Mouse (Mus musculus): ENCODE data around the gene B830017H08Rik.

The B830017H08Rik gene

DNA sequence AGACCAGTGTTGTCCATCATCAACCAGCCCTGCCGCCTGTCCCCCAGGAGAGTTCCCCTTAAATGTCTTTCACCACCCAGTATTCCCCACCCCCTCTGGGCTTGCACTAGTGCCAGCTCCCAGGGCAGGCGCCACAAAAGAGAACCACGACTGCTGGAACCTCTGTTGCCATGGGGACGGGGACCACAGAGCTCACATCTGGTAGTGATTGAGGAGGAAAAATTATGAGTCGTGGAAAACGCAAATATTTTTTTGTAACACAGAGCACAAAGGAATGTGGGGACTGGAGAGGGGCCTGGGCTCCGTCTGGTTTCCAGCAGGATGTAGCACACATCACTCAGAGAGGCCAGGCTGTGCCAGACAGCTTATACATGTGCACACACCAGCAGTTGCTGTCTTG, 23.2 kb upstream of the B830017H08Rik start:
- DNase-seq (ENCODE audit: low read depth, low spot score): no peak

GRCm38 (mm10) chr16:17812120-17812519, 20.8 kb upstream of the B830017H08Rik start:
- peak; percentile 66 for DNase-seq (ENCODE audit: low read depth, low spot score)

- no peak for DNase-seq (ENCODE audit: low read depth, low spot score)
These were observed 19.7 kb upstream of the B830017H08Rik start for GRCm38 (mm10) chr16:17813173-17813572.

GRCm38 (mm10) chr16:17815411-17816402, 17.2 kb upstream of the B830017H08Rik start:
- peak; percentile 87 for DNase-seq (ENCODE audit: low read depth, low spot score)

DNA sequence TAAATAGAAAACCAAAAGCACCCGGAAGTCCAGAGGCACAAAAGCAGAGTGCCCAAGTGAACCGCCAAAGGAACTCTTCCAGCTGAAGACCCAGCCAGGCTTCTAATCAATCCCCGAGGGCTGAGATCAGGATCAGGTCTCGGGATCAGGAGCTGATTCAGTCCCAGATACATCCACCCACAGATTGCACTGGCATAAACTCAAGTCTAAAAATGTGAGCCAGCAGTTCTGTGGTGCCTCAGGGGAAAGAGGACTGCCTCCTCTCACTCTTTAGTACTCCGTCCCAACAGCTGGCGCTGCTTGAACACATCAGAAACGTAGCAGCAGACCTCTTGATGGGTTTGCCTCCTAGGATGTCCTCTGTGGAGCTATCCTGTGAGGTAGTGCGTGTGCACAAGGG, 16.4 kb upstream of the B830017H08Rik start:
- peak; percentile 47 for DNase-seq (ENCODE audit: low read depth, low spot score)

- peak; percentile 91 for DNase-seq (ENCODE audit: low read depth, low spot score)
These were observed 6.4 kb upstream of the B830017H08Rik start for GRCm38 (mm10) chr16:17826500-17826899.

DNA sequence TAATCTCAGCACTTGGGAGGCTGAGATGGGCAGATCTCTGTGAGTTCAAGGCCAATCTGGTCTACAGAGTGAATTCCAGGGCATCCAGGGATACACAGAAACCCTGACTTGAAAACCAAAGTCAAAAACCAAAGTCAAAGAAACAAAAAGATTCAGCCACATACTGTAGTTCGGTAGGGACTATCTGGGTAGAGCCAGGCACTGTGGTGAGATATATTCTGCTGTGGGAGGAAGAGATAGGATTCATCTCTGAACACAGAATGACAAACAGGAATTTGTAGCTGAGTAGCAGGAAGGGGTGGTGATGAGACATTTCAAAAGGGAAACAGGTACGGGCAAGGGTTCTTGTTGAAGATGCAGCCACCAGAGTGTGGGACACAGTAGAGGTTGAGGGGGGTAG, 4.7 kb upstream of the B830017H08Rik start:
- no peak for DNase-seq (ENCODE audit: low read depth, low spot score)

GRCm38 (mm10) chr16:17828867-17829266, 4.1 kb upstream of the B830017H08Rik start:
- no peak for DNase-seq (ENCODE audit: low read depth, low spot score)

DNA sequence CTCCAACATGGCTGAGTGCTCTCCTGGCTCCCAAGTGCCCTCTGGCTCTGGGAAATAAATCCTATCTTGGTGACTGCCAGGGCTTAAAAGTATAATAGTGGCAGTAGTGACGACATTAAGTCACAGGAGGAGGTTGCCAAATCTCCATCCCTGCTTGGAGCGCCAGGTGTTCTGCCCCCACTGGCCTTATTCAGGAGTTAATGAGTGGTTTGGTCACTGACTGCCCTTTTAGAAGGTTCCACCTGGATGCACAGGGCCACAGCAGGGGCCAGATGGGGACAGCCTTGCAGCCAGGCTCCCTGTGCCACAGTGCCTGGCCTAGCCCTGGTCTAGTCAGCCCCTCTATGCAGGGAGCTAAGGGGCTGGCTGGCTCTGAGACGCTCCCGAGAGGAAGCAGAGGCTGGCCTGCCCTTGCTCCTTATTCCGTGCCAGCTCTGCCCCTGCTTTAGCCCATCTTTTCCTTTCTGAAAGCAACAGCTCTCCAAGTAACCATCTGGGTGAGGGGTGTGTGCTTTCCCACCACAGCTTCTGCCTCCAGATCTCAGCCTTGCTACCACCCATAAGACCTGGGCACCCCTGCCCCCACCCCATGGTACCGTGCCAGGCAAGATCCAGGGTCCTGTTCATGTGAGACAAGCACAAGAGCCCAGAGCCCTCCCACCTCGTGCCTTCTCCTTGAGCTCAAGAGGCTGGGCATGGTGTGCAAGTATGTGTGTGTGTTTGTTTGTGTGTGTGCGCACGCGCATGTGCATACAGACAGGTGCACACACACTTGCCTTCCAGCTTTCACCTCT, 2.3 kb upstream of the B830017H08Rik start:
- no peak for DNase-seq (ENCODE audit: low read depth, low spot score)

DNA sequence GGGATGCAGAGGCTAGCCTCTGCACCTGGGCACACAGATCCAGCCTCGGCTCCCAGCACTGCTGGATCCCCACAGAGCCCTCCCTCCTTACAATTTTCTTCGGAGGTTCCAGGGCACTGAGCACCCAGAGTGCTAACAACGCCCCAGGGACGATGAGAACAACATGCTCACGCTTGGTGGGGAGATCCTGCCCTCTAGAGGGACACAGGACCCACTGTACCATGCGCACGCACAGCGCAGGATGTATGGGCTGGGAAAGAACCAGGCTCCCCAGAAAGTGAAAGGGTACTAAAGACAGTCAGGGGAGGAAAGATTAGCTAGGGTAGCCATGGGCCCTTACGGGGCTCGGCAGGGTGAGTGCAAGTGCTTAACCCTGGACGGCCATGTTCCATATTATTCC, 1.1 kb upstream of the B830017H08Rik start:
- no peak for DNase-seq (ENCODE audit: low read depth, low spot score)

DNA sequence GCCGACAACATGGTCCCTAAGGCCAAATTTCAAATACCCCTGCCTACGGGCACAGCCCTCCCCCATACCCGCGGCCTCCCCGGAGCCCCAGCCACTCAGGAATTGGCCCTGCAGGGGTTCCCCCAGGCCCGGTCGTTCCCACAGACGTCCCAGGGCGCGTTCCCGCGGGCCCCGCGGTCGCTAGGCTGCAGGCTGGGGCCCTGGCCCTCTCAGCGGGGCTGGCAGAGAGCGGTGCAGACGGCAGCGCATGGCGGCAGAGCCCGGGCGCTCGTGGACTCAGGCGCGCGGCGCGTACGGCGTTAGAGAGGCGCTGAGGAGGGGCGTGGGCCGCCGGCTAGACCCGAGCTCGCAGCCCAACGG, 380 bp downstream of the B830017H08Rik start:
- DNase-seq (ENCODE audit: low read depth, low spot score): peak; percentile 67

DNA sequence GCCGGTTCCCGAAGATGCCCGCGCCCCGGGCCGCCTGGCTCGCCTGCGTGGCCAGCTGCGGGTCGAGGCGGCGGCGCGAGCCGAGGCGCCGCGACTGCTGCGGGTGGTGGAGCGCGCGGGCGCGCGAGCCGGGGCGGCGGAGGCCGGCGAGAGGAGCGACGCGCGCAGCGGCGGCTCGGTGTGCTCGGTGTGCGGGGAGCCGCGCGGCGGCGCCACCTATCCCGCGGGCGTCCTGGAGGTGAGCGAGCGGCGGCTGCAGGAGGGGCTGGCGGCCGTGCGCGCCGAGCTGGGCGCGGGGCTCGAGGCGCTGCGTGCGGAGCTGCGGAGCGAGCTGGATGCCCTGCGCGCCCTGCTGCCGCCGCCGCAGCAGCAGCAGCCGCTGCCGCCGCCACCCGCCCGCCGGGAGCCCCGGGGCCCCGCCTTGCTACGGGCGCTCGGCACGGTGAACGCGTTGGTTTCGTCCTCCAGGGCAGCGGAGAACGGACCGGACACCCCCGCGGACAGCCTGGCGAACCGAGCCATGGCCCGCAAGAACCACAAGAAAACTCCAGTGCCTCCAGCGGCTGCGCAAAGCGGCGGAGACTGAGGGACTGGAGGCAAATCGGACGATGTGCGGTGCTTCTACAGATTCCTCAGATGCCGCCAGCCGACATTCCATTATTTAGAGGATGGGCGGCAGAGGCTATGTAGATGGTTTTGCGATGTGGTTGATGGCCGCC, 919 bp downstream of the B830017H08Rik start:
- DNase-seq (ENCODE audit: low read depth, low spot score): peak; percentile 84

DNA sequence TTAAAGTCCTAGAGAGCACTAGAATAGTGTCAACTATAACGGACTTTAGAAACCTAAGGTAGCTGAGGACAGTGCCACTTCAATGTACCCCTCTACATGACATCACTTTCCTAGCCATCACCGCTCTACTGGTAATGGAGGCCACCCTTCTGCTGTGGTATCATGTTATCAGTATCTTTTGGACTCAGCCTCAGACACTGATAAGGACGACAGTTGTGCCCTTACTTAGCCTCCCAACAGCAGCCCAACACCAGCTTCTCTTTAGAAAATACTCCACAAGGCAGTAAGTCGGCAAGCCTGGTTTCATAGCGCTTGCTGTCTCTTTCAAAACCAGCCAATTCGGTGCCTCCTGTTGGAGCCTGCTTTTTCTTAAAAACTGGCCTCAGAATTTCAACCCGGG, 1.6 kb downstream of the B830017H08Rik start:
- DNase-seq (ENCODE audit: low read depth, low spot score): no peak

- no peak for DNase-seq (ENCODE audit: low read depth, low spot score)
These were observed 2.6 kb downstream of the B830017H08Rik start for GRCm38 (mm10) chr16:17835481-17835880.

DNA sequence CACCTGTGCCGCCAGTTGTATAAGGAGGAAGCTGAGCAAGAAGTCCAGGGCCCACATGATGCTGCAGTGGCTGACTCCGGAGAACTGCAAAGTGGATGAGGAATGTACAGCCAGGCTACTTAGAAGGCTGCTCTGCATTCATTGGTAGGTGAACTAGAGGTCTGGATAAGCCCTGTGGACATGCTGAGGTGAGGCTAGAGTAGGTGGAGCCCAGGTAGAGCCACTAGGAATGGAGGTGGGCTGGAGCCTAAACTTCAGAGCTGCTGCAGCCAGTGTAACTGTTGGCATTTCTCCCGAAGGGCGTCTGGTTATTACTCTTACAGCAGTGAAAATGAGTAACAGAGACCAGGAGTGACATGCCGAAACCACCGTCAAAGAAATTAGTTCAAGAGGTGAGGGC, 5.1 kb downstream of the B830017H08Rik start, which contains the start of gene Car15:
Car15 (minus strand) TSS at position 314 of the 400 bp plus-strand sequence.
- no peak for DNase-seq (ENCODE audit: low read depth, low spot score)

GRCm38 (mm10) chr16:17839976-17840375, 7.1 kb downstream of the B830017H08Rik start:
- DNase-seq (ENCODE audit: low read depth, low spot score): peak; percentile 81

DNA sequence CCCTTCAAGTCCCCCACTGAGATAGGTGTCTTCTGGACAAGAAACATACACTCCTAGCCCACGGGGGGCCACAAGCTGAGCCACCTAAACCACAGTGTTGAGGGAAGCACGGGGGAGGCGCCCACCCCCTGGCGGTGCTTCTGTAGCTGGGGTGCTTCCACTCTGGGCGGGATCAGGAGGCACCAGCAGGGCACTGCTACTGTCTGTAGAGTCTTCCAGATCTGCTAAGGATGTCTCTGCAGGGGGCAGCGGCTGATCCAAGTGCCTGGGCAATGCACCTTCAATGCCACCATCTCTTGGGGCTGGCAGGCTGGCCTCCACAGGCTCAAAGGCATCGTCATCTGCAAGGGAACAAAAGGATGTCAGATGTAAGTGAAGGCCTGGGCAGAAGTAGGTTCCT, 9.5 kb downstream of the B830017H08Rik start:
- DNase-seq (ENCODE audit: low read depth, low spot score): peak; percentile 37

- peak; percentile 66 for DNase-seq (ENCODE audit: low read depth, low spot score)
These were observed 10.9 kb downstream of the B830017H08Rik start for GRCm38 (mm10) chr16:17843701-17844365.

DNA sequence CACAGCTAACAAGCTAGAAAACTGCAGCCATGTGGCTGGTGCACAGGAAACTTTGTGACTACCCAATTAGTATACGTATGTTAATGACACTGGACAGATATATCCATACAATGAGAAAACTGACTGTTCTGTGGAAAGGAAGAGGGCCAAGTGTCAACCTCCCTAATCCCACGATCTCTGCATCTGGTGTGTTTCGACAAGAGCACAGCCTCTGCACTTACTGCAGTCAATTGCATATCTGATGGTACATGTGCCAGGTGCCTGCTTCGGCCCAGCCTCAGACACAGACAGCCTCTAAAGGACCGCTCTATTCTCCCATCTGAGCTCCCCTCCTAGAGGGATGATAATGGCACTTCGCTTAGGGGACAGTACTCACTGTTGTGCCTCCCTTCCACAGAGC, 15.5 kb downstream of the B830017H08Rik start:
- no peak for DNase-seq (ENCODE audit: low read depth, low spot score)

DNA sequence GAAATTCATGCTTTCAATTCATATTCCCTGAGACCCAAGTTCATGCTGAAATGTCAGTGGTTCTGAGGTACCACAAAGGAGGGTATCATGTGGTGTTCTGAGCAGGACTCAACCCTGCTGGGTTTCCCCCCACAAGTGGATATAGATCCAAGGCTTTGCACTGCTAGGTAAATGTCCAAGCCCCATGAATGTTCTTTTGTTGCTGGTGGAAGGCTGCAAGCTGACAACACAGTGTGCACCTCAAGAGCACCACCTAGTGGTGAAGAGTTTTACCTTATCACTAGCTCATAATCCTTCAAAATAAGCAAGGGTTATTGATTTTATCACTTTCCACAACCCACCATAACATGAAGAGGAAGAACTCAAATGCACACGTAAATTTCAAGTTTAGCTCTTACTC, 16.0 kb downstream of the B830017H08Rik start:
- DNase-seq (ENCODE audit: low read depth, low spot score): peak; percentile 91

DNA sequence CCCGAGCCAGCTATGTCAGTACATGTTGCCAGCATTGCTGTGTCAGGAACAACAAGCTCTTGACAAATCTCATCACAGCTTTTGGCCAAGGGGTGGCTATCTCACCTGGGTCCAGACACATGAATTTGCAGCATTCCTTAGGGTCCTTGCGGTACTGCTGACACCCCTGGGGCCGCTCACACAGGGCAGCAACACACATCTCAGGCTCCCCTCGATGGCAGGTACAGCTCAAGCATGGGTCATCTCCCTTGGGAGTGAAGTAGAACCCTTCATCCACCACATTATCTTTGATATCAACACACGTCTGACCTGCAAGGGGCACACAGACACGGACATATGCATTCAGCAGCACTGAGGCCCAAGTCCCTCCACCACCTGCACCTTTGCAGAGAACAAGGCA, 16.6 kb downstream of the B830017H08Rik start:
- DNase-seq (ENCODE audit: low read depth, low spot score): no peak
